Mouse (Mus musculus): ENCODE measurements around the gene Hcar1. TPM values are rescaled to one million over a fixed set of nuclear protein-coding genes. Genes with fewer than 3 reads are reported as not detected.

Gene Hcar1
- 1 to 10 TPM; 1.0 to 1.4 TPM for total RNA-seq (2021)

DNA sequence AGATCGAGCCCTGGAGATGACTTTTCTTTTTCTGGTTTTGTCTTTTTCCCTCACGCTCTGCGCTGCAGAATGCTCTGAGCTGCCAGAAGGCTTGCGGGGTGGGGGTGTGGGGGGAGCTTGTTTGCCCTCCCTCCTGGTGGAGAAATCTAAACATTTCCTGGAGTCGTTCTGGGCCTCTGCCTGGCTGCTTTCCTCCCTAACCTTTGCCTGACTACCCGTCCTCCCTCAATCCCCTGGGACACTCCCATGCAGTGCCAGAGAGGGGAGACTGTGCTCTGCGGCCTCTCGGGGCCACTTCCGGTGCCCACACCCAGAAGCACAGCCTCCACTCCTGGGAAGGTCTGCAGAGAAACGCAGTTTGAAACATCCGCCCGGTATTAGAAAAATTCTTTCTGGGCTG is at the start of gene Hcar1:
TSS of gene Hcar1 (minus strand) at position 93 of the 400 bp plus-strand sequence.
- DNase-seq (ENCODE audit: low spot score in 2 of 2) = no peak
- intact Hi-C loops (cut with DNase I) = no loop called here

GRCm38 (mm10) chr5:123927118-123927517 is 47.3 kb upstream of the Hcar1 start, which contains the start of gene Gm43518:
TSS of gene Gm43518 (plus strand) at chr5:123927418.
- intact Hi-C loops (cut with DNase I) = no loop called here
- DNase-seq (ENCODE audit: low spot score in 2 of 2) = no peak

GRCm38 (mm10) chr5:123922112-123922511 is 42.3 kb upstream of the Hcar1 start:
- DNase-seq (ENCODE audit: low spot score in 2 of 2) = no peak
- intact Hi-C loops (cut with DNase I) = no loop called here

DNA sequence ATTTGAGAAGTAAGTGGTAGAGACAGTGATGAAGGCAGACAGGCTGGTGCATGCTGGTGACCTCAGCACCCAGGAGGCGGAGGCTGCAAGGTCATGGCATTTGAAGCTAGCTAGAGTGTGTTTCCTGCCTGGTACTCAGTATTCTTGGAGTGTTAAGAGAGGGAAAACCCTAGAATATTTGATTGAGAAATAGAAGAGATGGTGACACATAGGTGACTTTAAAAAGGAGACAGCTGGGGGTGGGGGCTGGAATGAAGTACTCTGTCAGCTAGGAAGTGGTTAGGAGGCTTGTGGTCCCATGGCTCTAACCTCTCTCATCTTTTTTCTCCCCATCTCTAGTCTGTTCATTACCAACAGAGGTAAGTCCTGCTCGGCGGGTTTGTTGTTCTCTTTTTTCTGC is 35.0 kb upstream of the Hcar1 start:
- intact Hi-C loops (cut with DNase I) = no loop called here
- DNase-seq (ENCODE audit: low spot score in 2 of 2) = no peak

DNA sequence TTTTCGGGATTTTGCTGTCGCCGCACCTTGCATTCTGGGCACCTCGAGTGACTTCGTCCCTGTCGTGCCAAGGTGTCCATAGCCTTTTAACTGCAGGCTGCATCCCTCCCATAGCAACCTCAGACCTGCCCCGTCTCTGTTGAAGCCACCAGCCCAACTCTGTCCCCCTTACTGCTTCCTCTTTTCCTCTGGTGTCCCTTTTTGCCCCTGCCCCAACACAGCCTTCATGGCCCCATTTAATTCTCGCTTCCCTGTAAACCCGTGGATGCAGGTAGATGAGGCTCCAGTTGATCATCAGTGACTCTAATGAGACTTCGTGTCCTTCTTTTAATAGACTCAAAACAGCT is 27.8 kb upstream of the Hcar1 start:
- intact Hi-C loops (cut with DNase I) = loop anchor here (2.0 to 5.0 kb wide), 2 partner anchors 81 to 280 kb away; no protein-coding TSS in a partner anchor

DNA sequence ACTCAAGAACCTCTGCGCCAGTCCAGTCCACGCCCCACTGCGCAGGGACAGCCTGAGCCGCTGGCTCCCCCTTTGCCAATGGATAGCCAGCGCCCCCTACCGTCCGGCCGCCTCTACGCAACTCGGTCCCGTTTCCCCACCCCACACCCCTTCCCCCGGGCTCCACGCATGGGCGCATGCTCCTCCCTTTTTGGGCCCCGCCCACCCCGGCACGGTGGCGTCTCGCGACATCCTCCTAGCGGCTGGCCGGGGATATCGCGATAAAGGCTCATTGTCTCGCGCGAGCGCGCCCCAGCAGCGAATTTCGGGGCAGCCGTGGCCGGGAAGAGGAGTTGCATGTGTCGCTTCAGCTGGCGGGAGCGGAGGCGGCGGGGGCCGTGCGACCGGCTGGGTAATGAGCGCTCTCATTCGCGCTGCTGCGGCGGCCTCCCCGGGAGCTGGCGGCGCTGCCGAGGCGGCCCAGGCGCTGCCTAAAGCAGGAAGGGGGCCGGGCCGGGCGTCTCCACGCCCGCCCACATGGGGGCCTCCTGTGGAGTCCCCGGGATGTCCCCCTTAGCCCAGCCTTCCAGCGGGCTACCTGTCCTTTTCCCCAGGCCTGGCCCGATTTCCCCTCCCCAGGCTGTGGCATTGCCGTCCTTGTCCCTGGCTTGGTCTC is 27.3 kb upstream of the Hcar1 start, which contains the start of gene Denr:
TSS of gene Denr (plus strand) at position 200 of the 655 bp plus-strand sequence.
- peak; percentile 98 to 99 for DNase-seq (ENCODE audit: low spot score in 2 of 2)
- intact Hi-C loops (cut with DNase I) = loop anchor here (1.0 to 5.0 kb wide), 3 partner anchors 80 to 280 kb away; partner anchors contain the start of genes Kntc1 and Rsrc2

More for the DNA sequence above, 27.8 kb upstream of the Hcar1 start:
- no peak for DNase-seq (ENCODE audit: low spot score in 2 of 2)

GRCm38 (mm10) chr5:123906146-123906975 is 26.5 kb upstream of the Hcar1 start:
- intact Hi-C loops (cut with DNase I) = loop anchor here (1.0 to 5.0 kb wide), 3 partner anchors 80 to 279 kb away; partner anchors contain the start of genes Kntc1 and Rsrc2
- DNase-seq (ENCODE audit: low spot score in 2 of 2) = no peak

DNA sequence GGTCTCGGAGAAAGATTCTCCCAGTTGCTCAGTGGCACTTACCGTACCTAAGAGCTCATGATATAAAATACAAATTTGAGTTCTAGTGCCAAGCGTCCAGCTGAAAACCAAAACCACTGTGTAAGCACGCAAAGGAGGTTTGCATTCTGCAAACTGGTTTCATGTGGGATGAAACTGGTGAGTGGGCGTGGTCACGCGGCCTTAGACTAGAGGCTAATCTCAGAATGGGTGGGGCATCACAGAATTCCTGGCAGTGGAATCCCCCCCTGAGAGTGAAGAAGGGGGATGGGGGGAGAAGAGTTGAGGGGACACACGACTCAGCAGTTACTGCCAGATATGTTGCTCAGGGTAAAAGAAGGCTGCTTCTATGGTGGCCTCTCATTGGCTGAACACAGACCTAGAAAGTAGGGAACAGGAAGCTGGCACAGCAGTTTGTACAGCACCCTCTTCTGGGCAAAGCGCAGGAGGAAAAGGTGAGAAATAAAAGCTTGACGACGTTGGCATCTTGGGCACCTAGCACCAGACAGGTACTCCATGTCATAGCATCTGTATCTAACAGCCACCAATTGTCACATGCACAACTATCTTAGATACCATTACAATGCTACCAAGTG is 24.3 kb upstream of the Hcar1 start:
- intact Hi-C loops (cut with DNase I) = no loop called here
- no peak for DNase-seq (ENCODE audit: low spot score in 2 of 2)

DNA sequence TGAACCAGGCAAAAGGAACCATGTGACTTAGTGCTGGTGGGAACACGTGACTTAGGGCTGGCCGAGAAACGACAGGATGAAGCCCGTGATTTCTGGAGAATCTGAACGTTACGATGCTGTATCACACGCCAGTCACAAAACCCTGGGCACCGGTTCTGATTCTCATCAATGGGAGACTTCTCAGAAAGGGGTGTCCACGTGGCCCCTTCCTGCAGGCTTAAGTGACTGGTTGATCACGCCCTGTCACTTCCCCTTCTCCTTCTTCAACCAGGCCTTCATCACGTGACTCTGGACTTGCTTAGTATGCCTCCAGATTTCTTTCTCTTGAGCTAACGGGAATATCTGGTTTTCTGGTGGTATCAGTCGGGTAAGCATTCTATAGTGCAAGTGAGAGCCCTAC is 17.5 kb upstream of the Hcar1 start:
- peak in 1 of 2 experiments; percentile 31 for DNase-seq (ENCODE audit: low spot score in 2 of 2)
- intact Hi-C loops (cut with DNase I) = no loop called here

GRCm38 (mm10) chr5:123896395-123896794 is 16.6 kb upstream of the Hcar1 start:
- no peak for DNase-seq (ENCODE audit: low spot score in 2 of 2)
- intact Hi-C loops (cut with DNase I) = no loop called here

GRCm38 (mm10) chr5:123893520-123893919 is 13.7 kb upstream of the Hcar1 start:
- DNase-seq (ENCODE audit: low spot score in 2 of 2) = no peak

DNA sequence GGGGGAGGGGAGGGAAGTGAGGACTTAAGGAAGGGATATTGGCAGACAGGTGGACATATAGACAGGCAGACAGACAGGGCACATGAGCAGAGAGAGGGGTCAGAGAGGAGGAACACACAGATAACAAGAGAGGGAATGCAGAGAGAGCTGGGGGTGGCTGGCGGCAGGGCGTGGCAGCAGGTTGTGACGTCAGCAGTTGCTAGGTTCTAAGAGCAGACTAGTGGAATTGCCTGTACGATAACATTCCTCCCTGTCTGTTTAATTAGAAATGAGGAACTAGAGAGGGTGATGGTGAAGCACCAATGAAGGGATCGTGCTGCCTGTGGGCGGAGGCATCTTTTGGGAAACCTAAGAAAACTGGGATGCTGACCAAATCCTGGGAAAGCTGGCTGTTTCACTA is 11.8 kb upstream of the Hcar1 start:
- intact Hi-C loops (cut with DNase I) = no loop called here
- DNase-seq (ENCODE audit: low spot score in 2 of 2) = peak; percentile 39 to 50

More at GRCm38 (mm10) chr5:123893520-123893919, 13.7 kb upstream of the Hcar1 start:
- intact Hi-C loops (cut with DNase I) = no loop called here

DNA sequence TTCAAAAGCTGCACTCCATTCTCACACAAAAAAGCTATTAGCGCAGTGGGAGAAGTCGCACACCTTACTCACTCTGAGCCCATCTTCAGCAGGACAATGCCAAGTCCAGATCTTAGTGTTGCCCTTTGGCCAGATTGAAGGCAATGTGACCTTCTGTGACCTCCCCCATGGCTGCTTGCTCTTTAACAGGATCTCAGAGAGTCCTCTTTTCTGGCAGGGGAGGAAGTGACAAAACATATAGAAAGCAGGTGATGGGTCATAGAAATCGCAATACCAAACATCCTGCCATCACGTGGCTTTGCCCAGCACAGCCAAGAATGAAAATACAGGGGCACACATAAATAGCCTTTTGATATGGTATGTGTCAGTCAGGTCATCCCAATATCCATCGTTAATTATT is 11.2 kb upstream of the Hcar1 start:
- no peak for DNase-seq (ENCODE audit: low spot score in 2 of 2)
- intact Hi-C loops (cut with DNase I) = no loop called here

GRCm38 (mm10) chr5:123890312-123890711 is 10.5 kb upstream of the Hcar1 start:
- DNase-seq (ENCODE audit: low spot score in 2 of 2) = no peak
- intact Hi-C loops (cut with DNase I) = no loop called here

- intact Hi-C loops (cut with DNase I) = no loop called here
- DNase-seq (ENCODE audit: low spot score in 2 of 2) = no peak
These were observed 6.5 kb upstream of the Hcar1 start for GRCm38 (mm10) chr5:123886365-123886764.

DNA sequence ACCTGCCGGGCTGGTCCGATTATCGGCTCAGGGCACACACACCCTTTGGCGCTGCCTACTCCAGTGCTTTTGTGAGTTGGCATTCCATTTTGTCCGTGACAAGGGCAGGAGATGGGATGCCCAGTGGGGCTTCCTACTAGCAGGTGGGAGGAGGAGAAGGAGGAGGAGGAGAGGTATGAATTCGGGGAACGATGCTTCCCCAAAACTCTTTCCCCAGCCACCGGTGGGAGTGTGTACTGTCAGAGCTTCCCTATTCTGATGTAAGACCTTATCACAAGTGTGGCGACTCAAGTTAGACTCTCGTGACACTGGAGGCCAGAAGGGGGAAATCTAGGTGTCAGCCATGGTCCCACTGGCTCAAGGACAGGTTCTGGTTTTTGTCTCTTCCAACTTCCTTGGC is 4.5 kb upstream of the Hcar1 start:
- intact Hi-C loops (cut with DNase I) = no loop called here
- no peak for DNase-seq (ENCODE audit: low spot score in 2 of 2)

- DNase-seq (ENCODE audit: low spot score in 2 of 2) = peak in 1 of 2 experiments; percentile 72
- intact Hi-C loops (cut with DNase I) = no loop called here
These were observed 4.1 kb upstream of the Hcar1 start for GRCm38 (mm10) chr5:123883891-123884290.

GRCm38 (mm10) chr5:123880778-123881177 is 958 bp upstream of the Hcar1 start:
- intact Hi-C loops (cut with DNase I) = no loop called here
- no peak for DNase-seq (ENCODE audit: low spot score in 2 of 2)

DNA sequence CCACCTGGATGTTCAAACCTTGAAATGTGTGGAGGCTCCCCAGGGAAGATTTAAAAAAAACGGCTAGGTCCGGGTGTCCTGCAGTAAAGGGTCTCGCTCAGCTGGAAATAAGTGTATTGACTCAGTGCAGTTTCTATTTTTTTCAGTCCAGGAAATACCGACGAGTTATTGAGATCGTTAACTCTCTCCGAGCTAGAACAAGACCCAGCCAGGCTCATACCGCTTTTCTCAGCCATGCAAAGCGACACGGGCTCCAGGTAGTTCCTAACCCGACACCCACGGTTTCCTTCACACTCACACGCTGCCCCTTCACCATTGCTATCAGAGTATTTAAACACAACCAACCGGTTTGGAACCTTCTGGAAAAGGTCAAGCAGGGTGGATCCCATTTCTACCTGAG is 1.8 kb downstream of the Hcar1 start:
- DNase-seq (ENCODE audit: low spot score in 2 of 2) = no peak
- intact Hi-C loops (cut with DNase I) = no loop called here

DNA sequence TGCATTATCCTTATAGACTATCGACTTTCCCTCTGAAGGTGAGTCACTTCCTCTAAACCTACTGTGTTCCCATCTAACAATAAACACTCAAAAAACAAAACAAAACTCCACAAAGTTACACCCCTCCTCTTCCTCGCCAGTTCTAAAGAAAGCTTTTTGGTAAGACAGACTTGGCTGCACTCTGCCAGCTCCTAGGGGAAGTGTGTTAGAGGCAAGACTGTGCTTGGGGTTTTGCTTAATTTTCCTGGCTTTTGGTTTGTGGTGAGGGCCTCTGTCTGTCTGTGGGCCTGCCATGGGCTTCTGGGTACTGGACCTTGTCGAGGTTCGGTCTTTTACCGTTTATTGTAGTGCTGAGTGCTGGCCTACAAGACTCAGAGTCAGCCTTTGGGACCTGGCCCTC is 5.6 kb downstream of the Hcar1 start:
- no peak for DNase-seq (ENCODE audit: low spot score in 2 of 2)
- intact Hi-C loops (cut with DNase I) = no loop called here

All from left cerebral cortex, postnatal 25 days (tissue).